Mouse (Mus musculus) mouse trophoblast stem cell (cell line): ENCODE measurements around the gene Rbm25.
"Not testable (repeated sequence)": the region's sequence is repeated elsewhere in the genome, so short reads cannot be mapped to it uniquely, and the experiment has no call there.

Experiments used
- in situ Hi-C, 2 experiments: fragments of 300-500 bp; cut with MseI, MboI; formaldehyde crosslinking; loops; 2 replicates in 1 of 2; 3 replicates in 1 of 2; pipeline ENCODE4 v1.15.1; 2025

The Rbm25 gene

DNA sequence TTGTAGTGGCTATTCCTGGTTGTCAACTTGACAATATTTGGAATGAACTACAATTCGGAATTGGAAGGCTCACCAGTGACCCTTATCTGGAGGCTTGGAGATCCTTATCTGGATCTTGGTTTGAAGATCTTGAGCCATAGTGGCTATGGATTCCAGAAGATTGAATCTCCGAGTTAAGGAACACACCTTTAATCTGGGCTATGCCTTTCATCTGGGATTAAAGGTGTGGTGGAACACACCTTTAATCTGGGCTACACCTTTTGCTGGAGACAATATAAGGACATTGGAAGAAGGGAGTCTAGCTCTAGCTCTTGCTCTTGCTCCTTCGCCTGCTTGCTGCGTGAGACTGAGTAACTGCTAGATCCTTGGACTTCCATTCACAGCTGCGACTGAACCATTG is at the start of gene Rbm25:
Gene Rbm25, plus strand, starts transcription at position 301 of the 400 bp plus-strand sequence.
- in situ Hi-C loops, result not testable (repeated sequence)

DNA sequence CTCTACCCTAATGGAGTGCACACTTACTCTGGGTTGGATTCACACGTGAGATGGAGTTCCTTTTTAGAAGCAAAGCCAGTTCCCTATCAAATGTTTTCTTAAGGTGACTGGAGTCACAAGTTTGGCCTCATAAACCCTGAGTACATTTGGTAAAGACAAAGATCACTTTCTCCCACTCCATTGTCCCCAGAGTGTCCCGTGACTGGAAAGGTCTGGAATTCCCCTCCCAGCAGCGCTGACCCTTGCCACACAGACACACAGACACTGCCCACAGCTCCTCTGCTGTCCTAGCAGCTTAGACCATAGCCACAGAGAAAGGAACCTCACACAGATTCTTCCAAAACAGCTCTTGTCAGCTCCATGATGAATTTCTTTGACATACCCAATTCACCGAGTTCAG is 48.9 kb upstream of the Rbm25 start:
- in situ Hi-C loops, result no loop called here

DNA sequence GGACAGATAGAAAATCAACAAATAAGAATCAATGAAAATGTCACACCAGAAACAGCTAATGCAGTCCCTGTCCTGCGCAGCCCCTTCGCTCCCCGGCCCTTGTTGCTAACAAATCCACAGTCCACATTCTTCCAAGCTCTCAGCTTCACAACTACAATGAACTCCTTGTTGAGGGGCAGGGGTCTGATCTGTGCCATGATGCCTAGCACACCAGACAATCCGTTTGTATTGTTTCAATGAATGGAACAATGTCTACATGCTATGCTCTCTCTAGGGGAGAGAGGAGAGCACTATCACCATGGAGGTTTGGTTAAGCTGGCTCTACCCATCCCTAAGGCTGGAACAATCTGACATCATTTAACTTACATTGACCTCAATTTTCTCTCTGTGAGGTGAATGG is 48.3 kb upstream of the Rbm25 start:
- in situ Hi-C loops, result no loop called here

DNA sequence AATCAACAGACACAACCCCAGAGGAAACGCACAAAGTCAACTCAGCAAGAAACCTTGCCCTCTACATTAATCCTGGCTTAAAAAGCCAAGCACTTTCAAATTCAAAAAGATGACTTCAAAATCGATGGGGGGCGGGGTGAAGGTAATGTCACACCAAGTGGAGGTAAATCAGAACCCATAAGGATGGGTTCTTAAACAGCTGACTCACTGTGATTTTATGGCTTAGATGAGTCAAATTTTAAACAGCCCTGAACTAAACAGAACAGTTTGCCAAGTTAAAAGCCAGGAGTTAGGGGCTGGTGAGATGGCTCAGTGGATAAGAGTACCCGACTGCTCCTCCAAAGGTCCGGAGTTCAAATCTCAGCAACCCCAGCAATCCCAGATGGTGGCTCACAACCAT is 44.4 kb upstream of the Rbm25 start:
- in situ Hi-C loops, result no loop called here

DNA sequence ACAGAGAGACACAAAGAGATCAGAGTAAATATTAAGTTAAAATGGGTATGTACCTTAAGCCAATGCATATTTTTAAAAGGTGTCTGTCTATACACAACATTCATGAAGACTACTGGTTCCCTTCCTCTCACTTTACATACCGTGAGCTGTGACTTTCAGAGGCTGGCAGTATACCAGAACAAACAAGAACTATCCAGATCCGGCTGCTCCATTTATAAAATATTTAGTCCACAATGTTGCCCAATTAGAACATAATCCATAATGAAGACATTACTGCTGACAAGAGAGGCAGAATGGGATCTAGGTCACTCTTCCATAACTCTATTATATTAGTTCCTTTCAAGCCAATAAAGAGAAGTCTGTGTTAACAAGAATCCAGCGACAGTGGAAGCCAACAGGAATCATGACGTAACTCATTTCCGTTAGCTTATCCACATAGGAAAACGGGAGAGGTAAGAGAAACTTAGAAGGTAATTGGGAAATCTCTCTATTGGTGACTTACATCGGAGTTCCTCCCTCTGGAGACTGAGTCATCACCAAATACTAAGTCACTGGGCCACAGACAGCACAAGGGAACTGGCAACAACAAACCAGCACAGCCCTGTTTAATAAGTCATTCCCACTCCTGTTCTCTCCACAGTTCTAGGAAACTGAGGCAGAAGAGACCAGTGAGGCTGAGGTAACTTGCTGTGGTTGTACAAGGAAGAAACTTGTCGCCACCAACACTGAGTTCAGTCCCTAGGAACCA is 39.1 kb upstream of the Rbm25 start:
- in situ Hi-C loops, result no loop called here

DNA sequence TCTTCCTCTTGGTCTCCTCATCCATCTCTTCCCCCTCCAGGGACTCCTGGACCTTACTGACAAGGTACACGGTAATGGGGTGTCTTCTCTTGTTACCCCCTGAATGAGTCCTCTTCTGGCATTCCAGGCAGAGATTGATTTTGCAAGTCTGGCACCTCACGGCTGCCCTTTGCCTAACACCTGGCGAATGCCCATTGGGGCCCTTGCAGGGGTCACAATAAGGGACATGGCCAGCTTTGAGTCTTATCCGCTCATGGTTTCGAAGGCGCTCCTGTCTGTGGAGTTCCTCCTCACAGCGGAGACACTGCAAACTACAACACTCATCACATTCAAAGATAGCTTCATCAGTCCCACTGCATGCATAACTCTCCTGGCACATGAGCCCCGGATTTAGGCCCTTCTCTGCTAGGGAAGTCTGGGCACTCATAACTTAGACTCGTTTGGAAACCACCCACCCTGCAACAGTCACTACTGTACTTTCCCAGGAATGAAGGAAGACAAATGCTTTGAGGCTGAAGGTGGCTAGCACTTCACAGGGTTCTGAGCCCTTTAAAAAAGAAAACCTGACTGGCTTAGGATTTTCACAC is 36.5 kb upstream of the Rbm25 start:
- in situ Hi-C loops, result no loop called here

DNA sequence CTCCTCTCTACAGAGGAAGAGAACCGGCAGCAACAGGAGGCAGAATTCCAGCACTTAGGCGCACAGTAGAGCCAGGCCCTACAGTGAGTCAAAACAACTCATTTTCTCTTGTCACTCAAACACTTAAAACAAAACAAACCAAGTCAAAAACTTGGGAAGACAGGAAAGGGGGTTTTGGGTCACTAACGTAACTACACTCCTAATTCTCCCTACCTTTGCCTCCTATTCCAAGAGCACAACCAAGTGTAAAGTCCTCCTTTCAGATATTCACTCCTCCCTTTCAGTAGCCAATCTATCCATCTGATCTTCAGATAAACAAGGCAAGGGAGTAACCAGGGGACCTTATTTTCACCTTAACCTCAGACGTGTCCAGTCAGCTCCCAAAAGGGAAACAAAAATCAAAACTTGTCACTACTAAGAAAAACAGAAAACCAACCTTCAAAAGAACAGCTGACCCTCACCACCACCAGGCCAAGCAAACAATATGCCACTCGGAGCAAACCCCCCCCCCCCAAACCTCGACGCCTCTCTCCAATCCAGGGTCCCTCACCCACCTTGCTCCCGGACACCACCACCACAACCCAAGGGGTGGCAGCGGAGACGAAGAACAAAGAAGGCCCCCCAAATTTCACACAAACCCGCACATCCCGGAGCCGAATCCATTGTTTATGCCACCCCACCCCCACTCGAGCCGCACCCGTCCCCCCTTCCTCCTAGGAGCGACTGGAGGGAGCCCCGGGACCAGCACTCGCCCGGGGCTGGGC is 34.7 kb upstream of the Rbm25 start:
- in situ Hi-C loops, result no loop called here

DNA sequence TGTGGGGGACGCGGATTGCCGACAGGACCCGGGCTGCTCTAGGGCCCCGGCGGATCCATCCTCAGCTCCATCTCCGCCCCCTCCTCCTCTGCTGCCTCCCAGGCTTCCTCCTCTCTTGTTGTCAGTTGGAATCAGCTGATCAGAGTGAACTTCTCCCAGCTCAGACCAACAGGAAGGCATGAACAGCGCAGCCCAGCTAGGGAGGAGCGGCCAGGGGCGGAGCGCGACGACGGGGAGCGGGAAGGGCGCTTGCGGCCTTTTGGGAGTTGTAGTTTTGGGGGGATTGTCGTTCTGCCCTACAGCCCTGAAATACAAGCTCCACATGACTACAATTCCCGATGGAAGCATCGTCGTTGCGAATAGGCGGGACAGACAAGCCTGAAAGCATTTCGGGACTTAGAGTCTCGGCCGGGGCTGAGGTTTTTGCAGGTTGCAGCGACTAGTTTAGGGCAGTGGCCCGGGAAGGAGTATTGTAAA is 34.0 kb upstream of the Rbm25 start, which contains the start of gene Zfyve1:
Gene Zfyve1, minus strand, starts transcription at position 198 of the 477 bp plus-strand sequence.
- in situ Hi-C loops, result no loop called here

DNA sequence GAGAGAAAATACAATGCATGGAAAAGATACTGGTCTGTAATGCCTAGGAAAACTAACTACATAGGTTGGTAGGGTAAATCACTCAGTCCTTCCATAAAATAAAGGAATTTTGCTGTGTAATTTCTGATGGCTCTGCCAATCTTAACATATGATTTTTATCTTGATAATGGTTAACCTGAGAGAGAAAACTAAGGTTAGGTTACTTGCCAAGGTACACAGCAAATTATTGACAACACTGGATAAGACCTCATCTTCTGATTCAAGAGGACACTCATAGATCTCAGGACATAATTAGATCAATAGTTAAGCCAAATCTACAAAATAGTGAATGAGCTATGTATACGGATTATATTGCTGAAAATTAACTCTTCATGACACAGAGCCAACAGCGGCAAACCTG is 33.2 kb upstream of the Rbm25 start:
- in situ Hi-C loops, result no loop called here

DNA sequence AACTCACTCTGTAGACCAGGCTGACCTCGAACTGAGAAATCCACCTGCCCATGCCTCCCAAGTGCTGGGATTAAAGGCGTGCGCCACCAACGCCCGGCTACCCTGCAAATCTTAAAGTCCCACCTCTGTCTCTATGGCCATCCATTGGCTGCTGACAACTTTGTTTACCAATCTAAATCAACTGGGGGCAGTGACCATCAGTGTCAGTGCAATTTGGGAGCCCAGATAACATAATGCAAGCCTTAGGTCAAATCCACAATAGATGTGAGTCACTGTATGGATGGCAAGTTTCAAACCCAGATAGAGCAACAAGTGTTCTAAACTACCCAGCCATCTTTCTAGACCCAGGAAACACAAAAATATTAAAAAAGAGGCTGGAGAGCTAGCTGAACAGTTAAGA is 28.8 kb upstream of the Rbm25 start:
- in situ Hi-C loops, result no loop called here

DNA sequence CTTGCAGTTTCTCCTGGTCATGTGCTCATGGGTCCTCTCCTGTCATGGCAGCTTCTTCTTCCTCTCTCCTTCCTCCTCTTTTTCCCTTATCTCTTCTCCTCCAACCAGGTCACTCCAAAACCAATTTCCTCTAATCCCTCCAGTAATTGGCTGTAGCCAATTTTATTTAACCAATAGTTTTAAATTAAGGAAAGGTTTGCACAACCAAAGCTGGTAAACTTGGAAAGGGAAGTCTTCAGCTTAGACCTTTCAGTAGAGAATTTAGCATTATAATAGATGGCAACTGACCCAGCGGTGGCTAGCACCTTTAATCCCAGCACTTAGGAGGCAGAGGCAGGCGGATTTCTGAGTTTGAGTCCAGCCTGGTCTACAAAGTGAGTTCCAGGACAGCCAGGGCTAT is 24.6 kb upstream of the Rbm25 start:
- in situ Hi-C loops, result not testable (repeated sequence)

DNA sequence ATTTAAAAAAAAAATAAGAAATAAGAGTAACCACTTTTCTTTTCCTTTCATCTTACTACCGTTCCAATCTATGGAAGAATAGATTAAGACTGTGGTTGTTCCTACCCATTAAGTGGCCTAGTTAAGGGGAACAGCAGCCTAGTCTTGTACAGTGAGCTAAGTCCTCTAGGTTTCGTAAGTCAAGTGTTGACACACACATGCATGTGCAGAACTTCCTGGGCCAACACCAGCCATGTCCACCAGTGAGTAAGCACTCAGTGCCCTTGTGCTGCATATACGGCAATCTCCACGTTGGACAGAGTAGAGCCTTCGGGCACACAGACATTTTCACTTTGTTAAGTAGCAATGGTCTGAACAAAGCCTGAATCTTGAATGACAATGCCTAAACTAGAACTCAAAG is 13.8 kb upstream of the Rbm25 start:
- in situ Hi-C loops, result no loop called here

DNA sequence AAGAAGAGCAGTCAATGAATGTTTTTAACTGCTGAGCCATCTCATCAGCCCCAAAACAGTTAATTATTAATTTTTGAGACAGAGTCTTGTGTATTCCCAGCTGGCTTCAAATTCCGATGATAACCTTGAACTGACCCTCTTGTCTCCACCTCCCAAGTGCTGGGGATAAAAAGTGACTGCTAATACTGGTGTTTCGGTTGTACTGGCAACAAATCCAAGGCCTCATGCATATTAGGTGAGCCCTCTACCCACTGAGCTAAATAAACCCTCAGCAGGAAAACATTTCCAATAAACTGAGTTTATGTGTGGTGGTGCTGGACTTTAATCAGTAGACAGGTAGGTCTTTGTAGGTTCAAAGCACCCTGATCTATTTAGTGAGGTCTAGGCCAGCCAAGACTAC is 12.1 kb upstream of the Rbm25 start:
- in situ Hi-C loops, result no loop called here

DNA sequence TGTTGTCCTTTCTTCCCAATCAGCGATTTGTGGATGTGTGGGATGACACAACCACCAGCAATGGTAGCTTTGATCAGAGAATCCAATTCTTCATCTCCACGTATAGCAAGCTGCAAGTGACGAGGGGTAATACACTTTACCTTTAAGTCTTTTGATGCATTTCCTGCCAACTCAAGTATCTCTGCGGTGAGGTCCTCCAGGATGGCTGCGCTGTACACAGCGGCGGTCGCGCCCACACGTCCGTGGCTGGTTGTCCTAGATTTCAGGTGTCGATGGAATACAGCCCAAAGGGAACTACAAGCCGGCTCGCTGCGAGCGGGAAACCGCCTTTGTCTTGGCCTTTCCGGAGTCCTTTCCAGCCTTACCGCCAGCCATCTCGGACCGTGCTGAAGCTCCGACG is 10.3 kb upstream of the Rbm25 start:
- in situ Hi-C loops, result not testable (repeated sequence)

DNA sequence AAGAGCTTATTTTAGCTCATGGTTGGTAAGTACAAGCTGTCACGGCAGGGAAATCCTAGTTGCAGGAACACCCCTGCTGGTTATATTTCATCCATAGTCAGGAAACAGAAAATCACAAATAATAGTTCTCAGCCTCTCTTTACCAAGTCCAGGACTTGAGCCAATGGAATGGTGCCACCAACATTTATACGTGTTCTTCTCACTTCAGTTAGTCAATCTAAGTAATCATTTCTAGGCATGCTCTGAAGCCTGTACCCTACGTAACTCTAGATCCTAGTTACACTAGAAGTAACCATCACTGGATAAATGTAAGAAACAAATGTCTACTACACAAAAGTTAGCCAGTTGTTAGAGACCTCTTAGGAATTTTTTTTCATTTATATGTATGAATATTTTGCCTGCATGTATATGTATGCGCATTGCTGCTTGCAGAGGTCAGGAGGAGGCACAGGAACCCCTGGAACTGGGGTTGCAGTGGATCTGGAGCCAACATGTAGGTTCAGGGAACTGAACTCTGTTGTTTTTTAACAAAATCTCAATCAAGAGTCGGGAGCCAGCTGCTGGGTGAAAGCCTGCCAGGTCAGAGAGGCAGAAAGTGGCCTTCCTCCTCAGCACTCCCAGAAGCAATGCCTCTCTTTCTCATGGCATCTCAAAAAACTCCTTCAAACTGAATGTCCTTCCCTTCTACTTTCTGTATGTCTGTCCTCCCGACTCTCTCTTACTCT is 8.8 kb upstream of the Rbm25 start:
- in situ Hi-C loops, result no loop called here

DNA sequence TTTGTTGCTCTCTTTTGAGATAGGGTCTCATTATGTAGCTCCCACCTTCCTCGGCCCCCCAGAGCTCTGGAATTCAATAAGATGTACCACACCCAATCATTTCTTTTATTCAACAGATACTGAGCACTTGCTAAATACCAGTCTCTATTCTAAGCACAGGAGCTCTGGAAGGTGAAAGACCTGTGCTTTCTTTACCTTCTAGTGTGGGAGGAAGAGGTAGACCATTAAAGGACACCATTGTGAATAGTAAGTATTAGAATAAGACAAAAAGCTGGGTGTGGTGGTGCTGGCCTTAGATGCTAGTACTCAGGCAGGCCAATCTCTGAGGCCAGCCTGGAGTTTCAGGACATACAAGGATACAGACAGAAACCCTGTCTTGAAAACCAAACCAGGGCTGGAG is 6.7 kb upstream of the Rbm25 start:
- in situ Hi-C loops, result no loop called here

DNA sequence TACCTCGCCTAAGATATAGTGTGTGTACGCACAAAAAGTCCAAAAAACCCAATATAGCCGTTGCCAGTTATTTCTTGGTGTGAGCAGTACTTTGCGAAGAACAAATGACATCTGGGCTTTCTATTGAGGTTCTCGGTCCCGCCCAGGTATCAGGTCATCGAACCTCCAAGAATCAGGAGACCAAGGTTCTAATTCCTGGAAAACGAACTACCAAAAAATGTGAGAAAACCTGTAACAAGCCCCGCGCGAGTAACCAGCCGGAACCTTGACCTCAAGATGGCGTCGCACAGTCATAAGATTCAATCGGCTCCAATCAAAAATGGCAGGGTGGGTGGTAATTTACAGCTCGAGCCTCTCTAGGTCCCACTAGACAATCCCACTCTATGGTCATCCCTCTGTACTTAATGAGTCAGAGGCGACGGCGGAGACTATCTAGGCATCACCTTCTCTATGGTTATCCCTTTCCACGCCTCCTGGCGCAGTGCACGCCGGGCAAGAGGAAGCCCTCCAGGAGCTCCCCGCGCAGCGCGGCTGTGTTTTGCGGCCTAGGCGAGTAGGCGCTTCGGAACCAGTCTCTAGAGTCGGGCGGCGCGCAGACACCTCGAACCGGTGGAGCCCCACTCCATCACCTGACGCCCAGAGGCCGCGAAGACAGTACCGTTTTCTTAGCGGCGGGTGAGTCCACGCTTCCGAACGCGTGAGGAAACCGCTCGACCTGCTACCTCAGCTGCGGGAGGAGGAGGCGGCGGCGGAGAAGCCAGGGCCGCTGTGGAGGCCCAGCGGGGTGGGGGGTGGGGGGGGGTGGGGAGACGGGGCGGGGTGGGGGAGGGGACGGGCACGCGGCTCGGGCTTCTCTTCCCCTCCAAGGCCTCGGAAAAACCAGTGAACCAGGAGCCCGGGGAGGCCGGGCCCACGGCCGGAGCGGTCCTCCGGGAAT is 975 bp downstream of the Rbm25 start:
- in situ Hi-C loops, result no loop called here

DNA sequence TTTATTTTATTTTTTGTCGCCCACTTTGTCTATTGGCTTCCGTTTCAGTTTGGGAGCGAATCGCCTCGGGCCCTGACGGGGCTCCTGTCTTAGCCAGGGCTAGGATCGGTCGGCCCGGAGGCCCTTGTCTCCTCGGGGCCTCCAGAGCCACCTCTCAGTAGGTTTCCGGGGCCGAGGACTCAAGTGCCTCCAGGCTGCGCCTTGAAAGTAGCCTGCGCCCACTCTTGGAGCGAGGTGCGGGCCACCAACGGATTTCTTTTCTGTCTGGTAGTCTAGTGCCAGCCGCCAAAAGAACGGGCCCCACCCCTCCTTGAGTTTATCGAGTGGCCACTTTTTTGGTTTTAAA is 1.6 kb downstream of the Rbm25 start:
- in situ Hi-C loops, result no loop called here

DNA sequence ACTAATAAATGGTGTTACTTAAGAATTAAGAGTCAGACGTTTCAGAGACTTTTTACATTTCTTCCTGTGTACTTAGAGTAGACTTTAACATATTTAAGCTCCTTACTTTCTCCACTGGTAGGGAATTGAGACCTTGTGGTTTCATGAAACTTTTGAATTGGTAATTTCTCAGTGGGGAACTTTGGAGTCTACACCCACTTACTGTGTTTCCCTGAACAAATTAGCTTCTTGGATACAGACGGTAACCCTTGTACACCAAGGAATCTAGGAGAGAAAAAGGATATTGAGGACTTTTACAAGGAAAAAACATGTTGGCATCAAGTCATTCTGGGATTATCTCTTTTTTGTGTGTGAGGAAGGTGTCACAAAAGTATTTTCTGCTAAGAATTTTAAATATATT is 2.8 kb downstream of the Rbm25 start:
- in situ Hi-C loops, result no loop called here

DNA sequence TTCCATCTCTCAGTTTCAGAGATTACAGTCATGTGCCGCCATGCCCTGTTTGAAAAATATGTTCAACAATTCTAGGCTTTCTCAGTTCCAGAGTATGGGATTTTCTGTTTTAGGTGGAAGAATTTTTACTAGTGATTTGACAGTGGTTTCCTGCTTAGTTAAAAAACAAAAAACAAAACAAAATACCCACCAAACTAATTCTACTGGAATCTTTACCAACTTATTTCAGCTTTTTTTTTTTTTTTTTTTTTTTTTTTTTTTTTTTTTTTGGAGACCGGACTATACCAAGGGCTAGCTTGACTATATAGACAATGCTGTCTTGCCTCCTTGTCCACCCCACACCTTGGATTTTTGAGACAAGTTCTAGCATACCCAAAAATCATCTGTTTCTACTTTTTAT is 10.2 kb downstream of the Rbm25 start:
- in situ Hi-C loops, result no loop called here

DNA sequence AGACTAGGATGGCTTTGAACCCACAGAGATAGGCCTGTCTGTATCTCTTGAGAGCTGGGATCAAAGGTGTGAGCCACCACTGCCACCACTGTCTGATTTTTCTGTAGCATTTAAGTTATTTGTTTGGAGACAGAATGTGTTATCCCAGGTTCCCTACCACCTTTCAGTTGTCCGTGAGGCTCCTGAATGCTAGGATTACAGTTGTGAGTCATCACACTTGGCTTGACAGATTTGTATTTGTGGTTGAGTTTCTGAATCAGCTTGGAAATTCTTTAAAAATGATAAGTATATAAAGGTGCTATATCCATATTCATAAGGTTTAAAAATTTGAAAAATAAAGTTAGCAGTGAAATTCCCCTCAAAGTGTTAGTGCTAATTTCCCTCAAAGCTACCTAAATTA is 12.1 kb downstream of the Rbm25 start:
- in situ Hi-C loops, result no loop called here
